Mouse (Mus musculus): ENCODE data around the gene Senp7. TPM values are rescaled to one million over a fixed set of nuclear protein-coding genes. Genes with fewer than 3 reads are reported as not detected.
"Not testable (repeated sequence)": the region's sequence is repeated elsewhere in the genome, so short reads cannot be mapped to it uniquely, and the experiment has no call there.

Gene Senp7
- total RNA-seq, 2 experiments from 2014 or later: 32.6 to 33.9 TPM

DNA sequence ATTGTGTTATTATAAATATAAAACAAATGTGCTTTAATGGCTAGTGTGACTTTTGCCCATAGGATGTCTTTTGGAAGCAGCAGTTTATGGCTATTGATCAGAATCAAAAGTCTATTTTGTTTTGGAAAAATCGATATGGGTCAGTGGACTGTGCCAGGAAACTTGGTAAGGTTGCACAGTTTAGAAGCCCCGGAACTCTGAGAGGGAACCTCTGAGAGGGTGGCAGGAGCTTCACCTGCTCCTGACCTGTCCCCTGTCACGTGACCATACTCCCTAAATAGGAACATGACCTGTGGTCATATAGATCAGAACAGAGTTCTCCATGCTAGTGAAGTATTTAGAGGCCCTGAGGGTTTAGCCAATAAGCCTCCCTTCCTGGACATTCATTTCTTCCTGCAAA is 75.9 kb downstream of the Senp7 start:
- DNase-seq (ENCODE audit: low spot score in 2 of 2): no peak

DNA sequence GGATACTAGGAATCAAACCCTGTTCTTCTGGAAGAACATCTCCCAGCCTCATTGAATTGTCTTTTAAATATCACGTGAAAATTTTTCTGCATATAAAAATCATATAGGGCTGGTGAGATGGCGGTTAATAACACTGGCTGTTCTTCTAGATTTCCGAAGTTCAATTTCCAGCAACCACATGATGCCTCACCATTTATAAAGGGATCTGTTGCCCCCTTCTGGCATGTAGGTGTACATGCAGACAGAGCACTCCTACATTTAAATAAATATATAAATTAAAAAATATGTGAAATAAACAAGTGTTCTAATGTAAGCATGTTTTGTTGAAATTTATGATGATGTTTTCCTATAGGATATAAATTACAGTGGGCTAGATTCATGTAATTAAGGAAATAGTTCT is 83.5 kb downstream of the Senp7 start:
- no peak for DNase-seq (ENCODE audit: low spot score in 2 of 2)

GRCm38 (mm10) chr16:56134149-56134548 is 86.0 kb downstream of the Senp7 start:
- no peak for DNase-seq (ENCODE audit: low spot score in 2 of 2)

GRCm38 (mm10) chr16:56137672-56138071 is 89.5 kb downstream of the Senp7 start:
- not testable (repeated sequence) for DNase-seq (ENCODE audit: low spot score in 2 of 2)

DNA sequence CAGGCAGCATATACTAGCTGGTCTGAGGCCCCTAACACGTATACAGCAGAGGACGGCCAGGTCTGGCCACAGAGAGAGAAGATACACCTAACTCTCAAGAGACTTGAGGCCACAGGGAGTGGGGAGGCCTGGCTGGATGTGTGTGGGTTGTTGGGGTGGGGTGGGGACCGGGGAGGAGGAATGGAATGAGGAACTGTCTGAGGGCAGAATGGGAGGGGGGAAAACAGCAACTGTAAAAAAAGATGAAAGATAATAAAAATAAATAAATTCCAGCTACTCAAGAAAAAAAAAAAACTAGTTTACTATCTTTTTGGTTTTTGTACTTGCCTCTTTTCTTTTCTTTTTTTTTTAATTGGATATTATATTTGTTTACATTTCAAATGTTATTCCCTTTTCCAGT is 91.8 kb downstream of the Senp7 start:
- DNase-seq (ENCODE audit: low spot score in 2 of 2): no peak

DNA sequence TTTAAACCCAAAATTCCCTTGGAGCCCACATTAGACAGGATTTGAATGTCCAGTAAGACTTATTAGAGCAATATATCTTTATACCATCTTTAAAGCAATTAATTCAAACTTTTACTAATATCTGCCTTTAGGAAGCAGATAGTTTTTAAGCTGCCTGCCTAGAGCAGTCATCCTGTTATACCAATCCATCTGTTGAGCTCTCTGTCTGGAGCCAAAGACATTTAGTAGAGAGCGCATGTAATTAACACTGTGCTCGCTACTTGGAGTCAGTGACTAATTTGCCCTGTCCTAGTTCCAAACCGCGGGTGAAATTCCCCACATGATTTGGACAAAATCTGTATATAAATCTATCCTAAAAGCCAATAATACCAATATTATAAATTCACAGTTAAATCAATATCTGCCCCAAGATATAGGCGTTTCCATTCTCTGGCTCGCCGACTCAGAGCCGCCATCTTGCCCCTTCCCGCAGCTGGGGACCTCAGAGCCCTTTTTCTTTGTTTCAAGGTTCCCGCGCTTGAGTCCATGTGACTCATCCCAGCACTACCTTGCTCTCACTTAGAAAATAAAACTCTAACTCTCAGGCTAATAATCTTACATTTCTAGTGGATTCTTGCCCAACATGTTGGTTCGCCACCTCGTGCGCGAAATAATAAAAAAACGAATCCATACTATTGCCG is 96.9 kb downstream of the Senp7 start:
- no peak for DNase-seq (ENCODE audit: low spot score in 2 of 2)

- no peak for DNase-seq (ENCODE audit: low spot score in 2 of 2)
Measured at GRCm38 (mm10) chr16:56147679-56148078, 99.5 kb downstream of the Senp7 start.

DNA sequence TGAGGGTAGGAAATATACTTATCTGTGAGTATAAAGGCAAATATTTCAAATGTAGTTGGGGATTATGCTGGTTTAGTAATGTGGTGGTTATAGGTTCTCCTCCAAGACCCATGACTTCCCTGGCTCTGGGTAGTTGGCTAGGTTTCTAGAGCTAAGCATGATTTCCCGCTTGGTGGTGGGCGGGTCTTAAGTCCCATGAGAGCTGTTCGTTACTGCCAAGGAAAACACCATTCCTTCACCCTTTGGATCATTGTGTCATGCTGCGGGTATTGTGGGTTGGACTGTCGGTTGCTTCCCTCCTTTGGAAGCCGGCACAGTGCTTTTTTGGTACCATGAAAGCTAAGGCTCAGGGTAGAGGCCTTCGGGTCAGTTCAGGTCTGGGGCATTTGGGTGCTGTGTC is 115.3 kb downstream of the Senp7 start:
- no peak for DNase-seq (ENCODE audit: low spot score in 2 of 2)

DNA sequence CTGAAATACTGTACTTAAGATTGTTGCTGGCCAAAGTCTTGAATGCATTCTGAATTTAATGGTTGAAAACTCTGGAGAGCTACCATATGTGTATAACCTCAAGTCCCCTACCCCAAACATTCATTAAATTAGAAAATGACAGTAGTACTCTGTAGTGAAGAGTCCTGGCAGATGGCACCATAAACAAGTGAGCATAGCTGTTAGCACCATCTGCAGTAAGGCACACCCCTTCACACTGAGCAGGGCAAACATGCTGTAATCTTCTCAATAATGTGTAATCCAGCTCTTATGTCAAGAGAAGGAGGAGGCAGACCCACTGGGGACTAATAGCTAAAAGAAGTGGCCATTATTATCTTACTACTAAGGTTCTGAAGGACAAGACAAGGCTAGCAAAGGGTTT is 122.1 kb downstream of the Senp7 start:
- no peak for DNase-seq (ENCODE audit: low spot score in 2 of 2)

DNA sequence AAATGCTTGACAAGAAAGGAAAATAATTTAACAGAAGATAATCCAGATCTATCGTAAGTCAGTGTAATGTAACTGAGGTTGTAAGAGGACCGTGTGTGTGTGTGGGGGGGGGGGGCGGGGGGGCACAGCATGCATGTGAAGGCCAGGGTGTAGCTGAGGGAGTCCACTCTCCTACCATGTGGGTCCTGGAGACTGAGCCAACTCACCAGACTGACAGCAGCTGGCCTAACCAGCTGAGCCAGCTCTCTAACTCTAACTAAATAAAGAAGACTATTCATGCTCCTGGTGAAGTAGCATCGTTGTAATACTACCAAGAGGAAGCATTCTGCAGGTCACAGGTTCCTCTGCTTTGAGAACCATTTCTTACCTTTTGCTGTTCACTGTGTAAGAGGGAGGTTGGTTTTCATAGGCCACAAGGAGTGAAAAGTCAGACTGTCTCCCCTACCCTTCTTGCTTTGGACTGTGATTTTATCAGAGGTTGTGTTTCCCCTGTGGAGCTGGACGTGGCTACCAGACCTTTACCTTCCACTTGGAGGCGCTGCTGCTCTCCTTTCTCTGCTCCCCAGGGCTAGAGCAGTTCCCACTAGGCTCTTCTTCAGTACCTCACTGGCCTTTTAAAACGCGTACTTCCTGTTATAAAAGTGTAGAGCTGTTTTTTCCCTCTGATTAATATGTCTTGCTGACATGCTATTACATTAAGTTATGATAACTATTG is 127.9 kb downstream of the Senp7 start:
- DNase-seq (ENCODE audit: low spot score in 2 of 2): no peak

GRCm38 (mm10) chr16:56186863-56187262 is 138.7 kb downstream of the Senp7 start:
- no peak for DNase-seq (ENCODE audit: low spot score in 2 of 2)

DNA sequence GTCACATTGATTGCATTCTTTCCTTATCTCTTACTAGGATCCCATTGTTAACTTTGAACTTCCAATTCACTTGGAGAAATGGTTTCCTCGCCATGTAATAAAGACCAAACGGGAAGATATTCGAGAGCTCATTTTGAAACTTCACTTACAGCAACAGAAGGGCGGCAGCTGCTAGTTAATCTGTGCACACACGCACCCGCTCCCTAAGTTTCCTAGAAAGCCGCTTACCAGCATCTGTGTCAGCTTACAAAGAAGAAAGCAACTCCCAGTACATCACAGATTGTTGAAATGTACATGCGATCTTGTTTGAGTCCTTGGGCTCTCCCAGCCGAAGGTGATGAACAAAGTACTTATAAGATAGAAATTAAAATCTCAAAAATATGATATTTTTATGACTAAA is 140.1 kb downstream of the Senp7 start:
- DNase-seq (ENCODE audit: low spot score in 2 of 2): no peak

GRCm38 (mm10) chr16:56204051-56204450 is 155.9 kb downstream of the Senp7 start, which contains the start of gene Impg2:
Impg2 (plus strand) TSS chr16:56204313.
- DNase-seq (ENCODE audit: low spot score in 2 of 2): no peak

DNA sequence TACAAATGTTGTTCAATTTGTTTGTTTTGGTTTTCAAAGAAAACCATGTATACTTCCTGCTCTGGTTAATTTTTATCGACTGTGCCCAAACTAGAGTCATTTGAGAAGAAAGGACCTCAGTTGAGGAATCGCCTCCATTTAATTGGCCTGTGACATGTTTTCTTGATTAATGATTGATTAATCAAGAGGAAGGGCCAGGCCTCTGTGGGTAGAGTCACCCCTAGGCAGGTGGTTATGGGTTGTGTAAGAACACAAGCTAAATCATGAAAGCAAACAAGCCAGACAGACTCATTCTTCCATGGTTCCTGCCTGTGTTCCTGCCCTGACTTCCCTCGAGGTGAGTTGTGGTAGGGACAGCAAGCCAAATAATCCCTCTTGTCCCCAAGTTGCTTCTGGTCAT is 164.6 kb downstream of the Senp7 start:
- DNase-seq (ENCODE audit: low spot score in 2 of 2): no peak

- no peak for DNase-seq (ENCODE audit: low spot score in 2 of 2)
Measured at GRCm38 (mm10) chr16:56227686-56228085, 179.5 kb downstream of the Senp7 start.

DNA sequence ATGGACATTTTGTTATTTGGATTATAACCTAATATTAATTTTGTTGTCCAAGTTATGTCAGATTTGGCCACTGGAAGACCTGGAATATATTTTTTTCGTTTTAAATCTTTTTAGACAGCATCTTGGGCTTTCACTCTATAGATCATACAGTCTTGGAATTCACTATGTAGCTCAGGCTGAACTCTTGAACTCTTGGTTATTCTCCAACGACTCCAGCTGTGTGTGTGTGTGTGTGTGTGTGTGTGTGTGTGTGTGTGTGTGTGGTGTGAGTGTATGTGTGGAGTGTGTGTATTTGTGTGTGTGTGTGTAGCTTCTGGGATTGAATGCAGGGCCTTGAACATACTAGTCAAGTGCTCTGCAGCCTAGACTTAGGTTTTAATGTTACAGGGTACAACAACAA is 181.3 kb downstream of the Senp7 start:
- DNase-seq (ENCODE audit: low spot score in 2 of 2): no peak

DNA sequence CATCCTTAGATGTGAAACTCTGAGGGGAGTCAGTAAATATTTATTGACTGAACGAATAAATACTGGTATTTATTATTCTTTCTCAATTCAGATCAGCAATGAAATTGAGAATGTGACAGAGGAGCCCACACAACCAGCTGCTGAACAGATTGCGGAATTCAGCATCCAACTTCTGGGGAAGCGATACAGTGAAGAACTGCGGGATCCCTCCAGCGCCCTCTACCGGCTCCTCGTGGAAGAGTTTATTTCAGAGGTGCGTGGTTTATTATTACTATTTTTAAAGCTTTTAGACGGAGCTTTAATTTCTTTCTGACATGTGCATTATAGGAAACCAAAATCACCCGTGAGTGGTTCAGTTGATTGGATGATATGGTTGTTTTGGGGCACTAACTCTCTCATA is 183.2 kb downstream of the Senp7 start:
- no peak for DNase-seq (ENCODE audit: low spot score in 2 of 2)

GRCm38 (mm10) chr16:56232736-56233135 is 184.6 kb downstream of the Senp7 start:
- no peak for DNase-seq (ENCODE audit: low spot score in 2 of 2)

Small RNAs within 50 kb of the gene (microRNA-seq; reads per million reads assigned to microRNA genes)
- not detected for gene Gm24047

Other genes starting within 250 kb of the Senp7 start
- 1 to 10 TPM; 6.8 to 7.4 TPM for gene Nfkbiz, start 209.4 kb upstream of the Senp7 start, total RNA-seq (2021)
- gene Nxpe3, start 153.1 kb upstream of the Senp7 start, total RNA-seq (2021): 1 to 10 TPM; 2.5 to 3.0 TPM
- gene Cep97, start 113.5 kb upstream of the Senp7 start, total RNA-seq (2021): 10 to 100 TPM; 10.8 to 13.0 TPM
- 100 to 1,000 TPM; 893 to 927 TPM for gene Rpl24, start 82.1 kb upstream of the Senp7 start, total RNA-seq (2021)
- 10 to 100 TPM; 14.7 to 15.0 TPM for gene Zbtb11, start 74.5 kb upstream of the Senp7 start, total RNA-seq (2021)
- 100 to 1,000 TPM; 104 to 109 TPM for gene Pcnp, start 18.6 kb upstream of the Senp7 start, total RNA-seq (2021)
- gene Trmt10c, start 10.5 kb upstream of the Senp7 start, total RNA-seq (2021): 10 to 100 TPM; 17.4 to 17.8 TPM
- under 1 TPM; 0.28 to 0.42 TPM for gene Impg2, start 156.0 kb downstream of the Senp7 start, total RNA-seq (2021)